Mouse (Mus musculus) limb, embryonic 12.5 days (tissue): ENCODE measurements at regions not wholly inside any gene's neighbourhood (a gene's known extent, or its start where the extent isn't known, plus 50 kb on each side); places are given as distances from the start of the nearest gene placed in this dataset.
"Not testable (repeated sequence)": the region's sequence is repeated elsewhere in the genome, so short reads cannot be mapped to it uniquely, and the experiment has no call there.

ENCODE experiments used
- ATAC-seq: fragments of 200-750 bp; cut with Nextera tagmentation; 2 replicates; pipeline ENCODE4 v1.8.0; 2017; ENCODE audit warnings: low read depth, moderate TSS enrichment; ENCODE audit not compliant: insufficient number of reproducible peaks, insufficient read depth, low FRiP score, low TSS enrichment
- H3K27ac ChIP-seq: fragments of 300-500 bp; sonication (generic); 2 replicates; pipeline ENCODE4 v1.5.1; 2016; ENCODE audit warnings: mild to moderate bottlenecking, moderate library complexity
- H3K27me3 ChIP-seq: fragments of 300-500 bp; sonication (generic); 2 replicates; pipeline ENCODE4 v1.6.1; 2016; ENCODE audit warnings: mild to moderate bottlenecking, moderate library complexity
- H3K36me3 ChIP-seq: fragments of 300-500 bp; sonication (generic); 2 replicates; pipeline ENCODE4 v1.6.1; 2016; ENCODE audit warnings: mild to moderate bottlenecking, moderate library complexity
- H3K4me1 ChIP-seq: fragments of 300-500 bp; sonication (generic); replicated peaks from 2 replicates; pipeline ENCODE4 v1.6.1; 2016
- H3K4me2 ChIP-seq: fragments of 300-500 bp; sonication (generic); 2 replicates; pipeline ENCODE4 v1.6.1; 2016; ENCODE audit warnings: mild to moderate bottlenecking, moderate library complexity
- H3K4me3 ChIP-seq: fragments of 300-500 bp; sonication (generic); replicated peaks from 2 replicates; pipeline ENCODE4 v1.5.1; 2016; ENCODE audit warnings: mild to moderate bottlenecking
- H3K9ac ChIP-seq: fragments of 300-500 bp; sonication (generic); replicated peaks from 2 replicates; pipeline ENCODE4 v1.6.1; 2016; ENCODE audit warnings: mild to moderate bottlenecking, moderate library complexity
- H3K9me3 ChIP-seq: fragments of 300-500 bp; sonication (generic); 2 replicates; pipeline ENCODE4 v1.6.1; 2016; ENCODE audit warnings: mild to moderate bottlenecking, moderate library complexity
- WGBS: fragments of 180-500 bp; shearing (Covaris S2); methylation state at CpG from one replicate; pipeline ENCODE4 v1.1.7; 2016; 5-methylcytosine and 5-hydroxymethylcytosine counted together

DNA sequence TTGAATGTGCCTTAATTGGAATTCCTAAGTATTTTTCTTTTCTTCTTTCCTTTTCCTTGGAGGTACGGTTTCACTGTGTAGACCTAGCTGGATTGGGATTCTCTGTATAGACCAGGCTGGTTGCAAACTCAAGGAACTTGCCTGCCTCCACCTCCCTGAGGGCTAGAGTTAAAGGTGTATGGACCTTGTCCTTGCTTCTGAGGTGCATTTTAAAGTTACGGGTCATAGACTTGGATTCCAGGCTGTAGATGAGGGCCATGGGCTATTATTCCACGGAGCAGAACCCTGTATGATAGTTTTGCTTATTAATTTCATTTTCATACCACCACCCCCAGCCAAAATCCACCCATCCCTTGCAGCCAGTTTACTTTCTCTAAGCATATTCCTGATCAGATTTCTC is 50.7 kb upstream of the Wdr26 start:
- no peak overlapping the region for H3K4me2 ChIP-seq
- no peak overlapping the region for H3K9ac ChIP-seq
- H3K4me1 ChIP-seq = peaks cover 29% of the 10 kb centered on the region
- H3K36me3 ChIP-seq = no peaks in the 10 kb centered on the region
- WGBS = 74% methylated on average over 3 of the region's 3 CpGs
- no peak for ATAC-seq
- no peak overlapping the region for H3K4me3 ChIP-seq
- peak overlapping the region; percentile 37; the same call in 1 of the 2 replicates for H3K27ac ChIP-seq
- no peaks in the 10 kb centered on the region for H3K9me3 ChIP-seq
- H3K27me3 ChIP-seq = peaks cover 7% of the 10 kb centered on the region

DNA sequence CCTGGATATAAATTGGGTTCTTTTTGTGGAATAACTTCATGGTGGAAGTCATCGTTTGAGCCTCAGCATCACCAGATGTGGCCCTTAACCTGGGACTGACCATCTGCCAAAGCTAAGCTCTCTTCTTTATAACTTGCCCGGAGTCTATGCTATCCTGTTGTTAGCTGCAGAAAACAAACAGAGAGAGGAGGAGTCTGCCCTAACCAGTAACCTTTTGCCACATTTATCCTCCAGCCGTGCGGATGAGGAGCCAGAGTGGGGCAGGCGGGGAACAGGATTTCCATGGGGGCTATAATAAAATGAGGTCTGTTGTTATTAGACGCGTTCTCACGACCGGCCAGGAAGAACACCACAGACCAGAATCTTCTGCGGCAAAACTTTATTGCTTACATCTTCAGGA is 51.4 kb upstream of the Wdr26 start:
- ATAC-seq = no peak
- Histone ChIP-seq H3K4me1 (peaks cover 22% of the 10 kb centered on the region), H3K36me3 (no peaks in the 10 kb centered on the region), H3K4me2 (no peak overlapping the region), H3K27me3 (no peaks in the 10 kb centered on the region; the same call in 1 of the 2 replicates), H3K4me3 (no peak overlapping the region), H3K9me3 (no peaks in the 10 kb centered on the region), H3K27ac (no peak overlapping the region), H3K9ac (no peak overlapping the region)
- 87% methylated on average over 10 of the region's 10 CpGs for WGBS

DNA sequence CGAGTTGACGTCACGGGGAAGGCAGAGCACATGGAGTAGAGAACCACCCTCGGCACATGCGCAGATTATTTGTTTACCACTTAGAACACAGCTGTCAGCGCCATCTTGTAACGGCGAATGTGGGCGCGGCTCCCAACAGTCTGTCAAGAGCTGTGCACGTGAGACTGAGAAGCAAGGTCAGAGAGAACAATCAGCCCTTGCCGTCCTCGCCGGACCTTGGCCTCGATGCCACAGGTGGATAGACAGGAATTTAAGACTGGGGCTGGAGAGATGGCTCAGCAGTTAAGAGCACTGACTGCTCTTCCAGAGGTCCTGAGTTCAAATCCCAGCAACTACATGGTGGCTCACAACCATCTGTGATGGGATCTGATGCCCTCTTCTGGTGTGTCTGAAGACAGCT is 58.7 kb upstream of the Wdr26 start:
- H3K9me3 ChIP-seq, H3K9ac ChIP-seq, H3K4me2 ChIP-seq, H3K36me3 ChIP-seq, H3K4me3 ChIP-seq, H3K27ac ChIP-seq, ATAC-seq, H3K27me3 ChIP-seq: not testable (repeated sequence)
- WGBS = 95% methylated on average over 12 of the region's 15 CpGs
- peaks cover 11% of the 10 kb centered on the region for H3K4me1 ChIP-seq

DNA sequence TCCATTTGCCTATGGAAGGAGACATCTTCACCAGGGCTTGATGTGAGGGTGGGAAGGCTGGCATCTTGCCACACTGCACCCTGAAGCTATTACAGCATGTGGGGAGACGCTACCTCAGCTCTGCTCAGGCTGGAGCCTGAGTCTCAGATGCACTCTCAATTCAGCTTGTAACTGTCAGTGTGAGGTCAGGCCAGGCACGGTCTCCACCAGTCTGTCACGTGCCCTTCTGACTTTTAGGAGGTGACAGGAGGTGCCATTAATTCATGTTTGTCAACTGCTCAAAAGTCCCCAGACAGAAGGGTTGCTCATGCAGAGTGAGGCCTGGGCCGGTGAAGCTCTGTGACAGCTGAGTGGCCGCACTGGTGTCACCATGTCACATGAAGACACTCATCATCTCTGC is 59.4 kb upstream of the Wdr26 start:
- no peak for ATAC-seq
- WGBS = 83% methylated on average over 5 of the region's 5 CpGs
- Histone ChIP-seq H3K27ac (no peak overlapping the region), H3K9me3 (no peaks in the 10 kb centered on the region), H3K36me3 (no peaks in the 10 kb centered on the region), H3K4me3 (no peak overlapping the region), H3K27me3 (no peaks in the 10 kb centered on the region), H3K9ac (no peak overlapping the region), H3K4me1 (peaks cover 11% of the 10 kb centered on the region), H3K4me2 (no peak overlapping the region)

DNA sequence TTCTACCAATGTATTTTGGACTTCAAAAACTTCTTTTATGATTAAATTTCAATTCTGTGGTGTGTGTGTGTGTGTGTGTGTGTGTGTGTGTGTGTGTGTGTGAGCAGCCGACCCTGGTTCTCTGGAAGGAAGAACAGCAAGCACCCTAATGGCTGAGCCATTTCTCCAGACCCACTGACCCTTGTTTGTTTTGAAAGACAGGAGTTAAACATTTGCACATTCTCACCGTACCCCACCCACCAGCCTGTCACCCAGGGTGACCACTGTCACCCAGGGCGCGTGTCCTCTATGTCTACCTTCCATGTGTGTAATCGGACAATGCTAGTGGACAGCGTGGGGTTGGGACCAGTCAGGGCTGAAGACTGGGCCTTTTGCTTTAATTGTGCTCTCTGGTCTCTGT is 60.0 kb upstream of the Wdr26 start:
- no peak overlapping the region for H3K27ac ChIP-seq
- no peak overlapping the region for H3K4me3 ChIP-seq
- H3K4me1 ChIP-seq = peaks cover 11% of the 10 kb centered on the region
- no peaks in the 10 kb centered on the region for H3K27me3 ChIP-seq
- H3K9me3 ChIP-seq = no peaks in the 10 kb centered on the region
- H3K4me2 ChIP-seq = no peak overlapping the region
- no peak for ATAC-seq
- WGBS = 89% methylated on average over 6 of the region's 6 CpGs
- no peaks in the 10 kb centered on the region for H3K36me3 ChIP-seq
- 0 out of 2 replicates have a peak overlapping the region, but pooled peaks have one; percentile 9 for H3K9ac ChIP-seq

DNA sequence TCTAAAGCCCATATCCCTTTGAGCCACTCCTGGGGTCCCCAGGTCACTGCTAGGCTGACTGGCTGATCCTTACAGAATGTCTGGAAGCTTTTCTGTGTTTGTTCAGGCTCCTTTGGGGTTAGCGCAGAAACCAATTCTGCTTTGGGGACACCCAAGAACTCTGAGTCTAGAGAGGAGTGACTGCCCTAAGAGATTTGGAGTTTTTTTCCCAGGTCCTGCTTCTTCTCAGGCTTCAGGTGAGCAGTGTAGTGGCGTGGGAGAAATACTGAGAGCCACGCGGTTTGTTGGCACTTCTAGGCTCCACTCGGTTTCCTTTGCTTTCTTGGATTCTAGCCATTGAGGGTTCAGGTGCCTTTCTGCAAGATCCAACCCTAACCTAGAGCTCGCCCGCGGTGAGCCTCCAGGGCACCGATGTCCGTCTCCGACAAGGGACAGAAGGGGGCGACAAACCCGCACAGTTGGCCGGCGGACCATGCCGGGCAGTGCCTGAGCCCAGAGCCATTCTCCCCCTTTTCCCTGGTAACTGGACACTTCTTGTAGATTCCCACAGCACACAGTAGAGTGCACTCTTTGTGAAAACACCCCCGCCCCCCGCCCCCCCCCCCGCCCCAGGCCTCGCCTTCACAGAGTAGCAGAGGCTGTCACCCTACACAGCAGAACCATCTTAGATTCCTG is 61.0 kb upstream of the Wdr26 start:
- peak overlapping the region; percentile 28 for H3K4me2 ChIP-seq

DNA sequence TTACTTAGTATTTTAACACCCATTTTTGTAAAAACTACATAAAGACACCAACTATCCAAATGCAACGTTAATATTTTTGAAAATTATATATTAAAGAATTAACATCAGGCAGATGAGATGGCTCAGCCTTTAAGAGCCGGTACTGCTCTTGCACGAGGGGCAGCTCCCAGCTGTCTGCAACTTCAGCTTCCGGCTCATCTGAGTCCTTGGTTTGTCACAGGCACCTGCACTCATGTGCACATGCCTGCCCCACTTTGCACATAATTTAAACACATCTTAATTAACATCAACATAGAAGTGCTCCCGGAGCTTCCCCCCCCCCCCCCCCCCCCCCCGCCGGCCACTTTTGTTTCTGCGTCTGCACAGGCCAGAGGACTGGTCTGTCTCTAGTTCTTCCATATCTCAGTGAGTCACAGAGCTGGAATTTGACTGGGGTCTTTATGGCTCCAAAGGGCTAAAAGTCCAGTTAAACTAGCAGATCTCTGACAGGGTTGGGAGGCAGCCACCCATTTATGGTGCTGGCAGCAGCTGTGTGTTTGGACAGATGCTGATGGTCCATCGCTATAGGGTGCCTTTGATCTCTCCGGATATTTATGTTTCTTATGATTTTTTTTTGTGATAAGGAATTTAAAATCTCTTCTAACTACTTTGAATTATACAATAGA is 61.9 kb upstream of the Wdr26 start:
- ATAC-seq = no peak
- H3K9ac ChIP-seq = no peak overlapping the region
- WGBS = 50% methylated on average over 8 of the region's 10 CpGs
- H3K4me3 ChIP-seq = no peak overlapping the region
- no peaks in the 10 kb centered on the region for H3K27me3 ChIP-seq
- no peak overlapping the region for H3K27ac ChIP-seq
- H3K4me2 ChIP-seq = no peak overlapping the region
- H3K4me1 ChIP-seq = peaks cover 11% of the 10 kb centered on the region
- no peaks in the 10 kb centered on the region for H3K36me3 ChIP-seq
- H3K9me3 ChIP-seq = no peaks in the 10 kb centered on the region

More for the DNA sequence above, 61.0 kb upstream of the Wdr26 start:
- peak; percentile 96 for ATAC-seq
- H3K4me1 ChIP-seq = peaks cover 11% of the 10 kb centered on the region
- no peaks in the 10 kb centered on the region for H3K9me3 ChIP-seq
- no peak overlapping the region for H3K4me3 ChIP-seq
- WGBS = 9% methylated on average over 19 of the region's 20 CpGs
- no peaks in the 10 kb centered on the region for H3K27me3 ChIP-seq
- H3K27ac ChIP-seq = no peak overlapping the region
- no peaks in the 10 kb centered on the region for H3K36me3 ChIP-seq
- 0 out of 2 replicates have a peak overlapping the region, but pooled peaks have one; percentile 8 for H3K9ac ChIP-seq

DNA sequence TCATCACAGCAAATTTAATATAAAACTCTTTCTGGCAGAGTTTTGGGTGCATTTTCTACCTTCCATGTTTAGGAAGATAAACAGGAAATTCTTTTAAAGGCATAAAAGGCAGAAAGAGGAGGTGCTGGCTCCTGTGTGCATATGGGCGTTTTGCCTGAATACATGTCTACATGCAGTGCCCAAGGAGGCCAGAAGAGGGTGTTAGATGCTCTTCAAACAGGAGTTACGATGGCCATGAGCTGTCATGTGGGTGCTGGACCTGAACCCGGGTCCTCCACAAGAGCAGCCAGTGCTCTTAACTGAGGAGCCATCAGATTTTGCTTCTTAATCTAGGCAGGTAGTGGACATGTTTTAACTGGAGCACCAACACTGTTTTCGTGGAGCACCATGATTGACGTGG is 69.0 kb upstream of the Wdr26 start:
- ATAC-seq = no peak
- H3K27me3 ChIP-seq = no peaks in the 10 kb centered on the region
- 86% methylated on average over 5 of the region's 5 CpGs for WGBS
- no peaks in the 10 kb centered on the region for H3K4me1 ChIP-seq
- no peak overlapping the region for H3K4me2 ChIP-seq
- no peak overlapping the region for H3K9ac ChIP-seq
- no peak overlapping the region for H3K27ac ChIP-seq
- no peak overlapping the region for H3K4me3 ChIP-seq
- H3K36me3 ChIP-seq = no peaks in the 10 kb centered on the region
- H3K9me3 ChIP-seq = no peaks in the 10 kb centered on the region

DNA sequence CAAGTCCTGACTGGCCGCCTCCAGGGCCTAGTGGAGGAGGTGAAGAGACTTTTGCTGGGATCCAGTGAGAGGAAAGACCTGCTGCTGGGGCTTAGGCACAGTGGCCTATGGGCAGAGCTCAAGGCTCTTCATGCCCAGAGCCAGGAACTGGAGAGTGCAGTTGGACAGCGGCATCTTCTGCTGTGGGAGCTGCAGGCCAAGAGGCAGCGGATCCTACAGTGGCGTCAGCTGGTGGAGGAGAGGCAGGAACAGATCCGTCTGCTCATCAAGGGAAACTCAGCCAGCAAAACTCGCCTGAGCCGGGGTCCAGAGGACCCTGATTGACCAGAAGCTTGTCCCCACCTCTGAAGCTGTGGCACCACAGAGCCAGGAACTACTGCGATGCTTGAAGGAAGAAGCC is 69.4 kb upstream of the Cnih3 start:
- not testable (repeated sequence) for H3K27me3 ChIP-seq, ATAC-seq, H3K27ac ChIP-seq, H3K9ac ChIP-seq, H3K9me3 ChIP-seq, H3K36me3 ChIP-seq, H3K4me1 ChIP-seq, H3K4me2 ChIP-seq, H3K4me3 ChIP-seq
- 89% methylated on average over 8 of the region's 8 CpGs for WGBS

DNA sequence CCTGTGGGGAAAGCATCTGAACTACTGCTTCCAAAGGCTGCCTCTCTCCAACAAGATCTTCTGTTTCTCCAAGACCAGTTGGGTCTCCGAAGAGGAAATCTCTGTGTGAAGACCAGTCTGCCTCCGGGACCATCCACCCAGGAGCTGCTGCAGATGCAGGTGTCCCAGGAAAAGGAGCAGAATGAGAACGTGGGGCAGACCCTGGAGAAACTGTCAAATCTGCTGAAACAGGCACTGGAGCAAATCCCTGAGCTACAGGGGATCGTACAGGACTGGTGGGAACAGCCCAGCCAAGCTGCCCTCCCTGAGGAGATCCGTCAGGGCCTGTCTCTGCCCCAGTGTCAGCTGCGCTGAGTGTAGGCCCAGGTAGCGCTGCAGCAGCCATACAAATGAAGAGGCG is 68.9 kb upstream of the Cnih3 start:
- not testable (repeated sequence) for H3K4me1 ChIP-seq, H3K4me2 ChIP-seq, H3K4me3 ChIP-seq, ATAC-seq, H3K9me3 ChIP-seq, H3K9ac ChIP-seq, H3K36me3 ChIP-seq, H3K27me3 ChIP-seq, H3K27ac ChIP-seq
- WGBS = 84% methylated on average over 8 of the region's 8 CpGs

DNA sequence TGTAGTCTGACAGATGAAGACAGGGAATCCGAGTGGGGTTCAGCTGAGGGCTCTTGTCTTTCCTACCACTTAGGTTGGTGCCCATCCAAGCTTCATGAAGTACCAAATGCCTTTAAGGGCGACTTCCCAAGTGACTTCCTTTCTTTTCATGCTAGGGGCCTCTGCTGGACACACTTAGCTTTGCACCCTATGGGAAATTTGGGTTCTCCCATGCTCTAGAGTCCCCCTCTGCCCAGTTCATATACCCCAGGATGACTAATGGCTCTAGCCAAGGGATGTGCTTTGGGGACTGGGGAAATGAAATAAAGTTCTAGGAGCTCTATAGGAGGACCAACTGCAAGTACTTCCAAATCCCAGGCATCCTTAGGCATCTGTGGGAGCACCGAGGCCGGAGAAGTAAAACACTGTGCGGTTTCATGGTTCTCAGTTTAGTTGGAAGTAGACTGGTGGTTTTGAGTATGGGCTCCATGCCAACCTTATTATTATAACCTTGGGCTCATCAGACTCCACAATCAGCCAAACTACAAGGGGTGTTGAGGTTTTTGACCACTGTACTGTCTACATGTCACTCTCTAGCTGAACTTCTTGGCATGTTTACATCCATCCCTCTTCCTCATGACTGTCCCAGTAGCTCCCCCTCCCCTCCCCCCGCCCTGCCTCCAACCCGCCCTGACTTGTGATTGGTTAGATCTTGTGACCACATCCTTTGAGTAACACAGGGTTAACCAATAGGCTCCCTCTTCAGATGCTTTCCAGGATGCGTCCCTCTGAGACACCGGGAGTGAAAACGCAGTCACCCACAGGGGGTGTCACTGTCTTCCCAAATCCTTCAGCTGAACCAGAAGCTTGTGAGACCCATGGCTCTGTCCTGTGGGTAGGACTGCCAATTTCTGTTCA is 67.9 kb upstream of the Cnih3 start:
- no peaks in the 10 kb centered on the region for H3K9me3 ChIP-seq
- no peak for ATAC-seq
- no peak overlapping the region for H3K27ac ChIP-seq
- no peak overlapping the region for H3K4me3 ChIP-seq
- H3K9ac ChIP-seq = no peak overlapping the region
- H3K27me3 ChIP-seq = no peaks in the 10 kb centered on the region
- H3K36me3 ChIP-seq = no peaks in the 10 kb centered on the region
- H3K4me2 ChIP-seq = no peak overlapping the region
- 73% methylated on average over 10 of the region's 10 CpGs for WGBS
- H3K4me1 ChIP-seq = no peaks in the 10 kb centered on the region; the same call in 1 of the 2 replicates
